18 mouse cellular contexts compared by ENCODE assay signal in the genomic region with DNA sequence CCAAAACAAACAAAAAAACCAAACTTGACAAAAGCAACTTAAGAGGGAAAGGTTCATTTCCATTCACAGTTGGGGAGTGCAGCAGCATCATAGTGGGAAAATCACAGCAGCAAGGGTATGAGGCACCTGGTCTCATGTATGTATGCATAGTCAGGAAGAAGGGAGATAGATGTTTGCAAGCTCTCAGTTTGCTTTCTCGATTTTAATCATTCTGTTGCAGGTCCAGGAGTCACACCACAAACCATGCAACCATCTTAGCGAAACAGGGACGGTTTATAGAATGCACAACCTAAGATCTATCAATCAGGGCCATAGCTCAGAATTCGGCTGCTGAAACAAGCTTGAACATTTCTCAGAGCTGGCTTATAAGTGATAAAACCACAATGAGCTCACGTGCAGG. TPM values are rescaled to one million over a fixed set of nuclear protein-coding genes. Genes with fewer than 3 reads are reported as not detected.
"Had no signal": no experiment of that assay in that cellular context is flagged by ENCODE, and none has a peak within 500 bp of the region (broad histone marks: within the 10 kb centered on the region; RNA-seq: fewer than 3 reads in every experiment).

No protein-coding gene starts in this region.

- H3K4me2 ChIP-seq: neural tube, embryonic 12.5 days; neural tube, embryonic 13.5 days; neural tube, embryonic 15.5 days; stomach, embryonic 15.5 days had no signal

- H3K9ac ChIP-seq: neural tube, embryonic 12.5 days; neural tube, embryonic 13.5 days; neural tube, embryonic 15.5 days; stomach, embryonic 15.5 days had no signal

- H3K27ac ChIP-seq: neural tube, embryonic 12.5 days; neural tube, embryonic 13.5 days; neural tube, embryonic 15.5 days; stomach, embryonic 15.5 days; stomach, postnatal 0 days had no signal

- H3K4me3 ChIP-seq: neural tube, embryonic 12.5 days; neural tube, embryonic 13.5 days; neural tube, embryonic 15.5 days; stomach, embryonic 15.5 days had no signal

- H3K4me1 ChIP-seq: neural tube, embryonic 12.5 days; neural tube, embryonic 13.5 days; neural tube, embryonic 15.5 days; stomach, embryonic 15.5 days had no signal

- DNase-seq: retina, postnatal 1 day; right cerebral cortex, adult 18-20 months; right cerebral cortex, postnatal 14 days; right cerebral cortex, postnatal 25 days; right cerebral cortex, postnatal 4 days; spleen, adult 18-20 months; thymus, adult 18-20 months; thymus, adult 2 months; thymus, postnatal 14 days; thymus, postnatal 25 days; thymus, postnatal 36 days; thymus, postnatal 4 days had no signal

- H3K9me3 ChIP-seq: neural tube, embryonic 12.5 days; neural tube, embryonic 13.5 days; neural tube, embryonic 15.5 days; stomach, embryonic 15.5 days had no signal

- H3K36me3 ChIP-seq: neural tube, embryonic 12.5 days; neural tube, embryonic 13.5 days; neural tube, embryonic 15.5 days; stomach, embryonic 15.5 days had no signal

- H3K27me3 ChIP-seq: neural tube, embryonic 12.5 days; neural tube, embryonic 13.5 days; neural tube, embryonic 15.5 days; stomach, embryonic 15.5 days had no signal

RNA-seq across cellular contexts. Expression of gene Mapk10, which starts 19.2 kb away (rescaled TPM):
- total RNA-seq: neutrophil, adult 5-6 weeks had no signal
